8 mouse cellular contexts compared by ENCODE assay signal in the genomic region with DNA sequence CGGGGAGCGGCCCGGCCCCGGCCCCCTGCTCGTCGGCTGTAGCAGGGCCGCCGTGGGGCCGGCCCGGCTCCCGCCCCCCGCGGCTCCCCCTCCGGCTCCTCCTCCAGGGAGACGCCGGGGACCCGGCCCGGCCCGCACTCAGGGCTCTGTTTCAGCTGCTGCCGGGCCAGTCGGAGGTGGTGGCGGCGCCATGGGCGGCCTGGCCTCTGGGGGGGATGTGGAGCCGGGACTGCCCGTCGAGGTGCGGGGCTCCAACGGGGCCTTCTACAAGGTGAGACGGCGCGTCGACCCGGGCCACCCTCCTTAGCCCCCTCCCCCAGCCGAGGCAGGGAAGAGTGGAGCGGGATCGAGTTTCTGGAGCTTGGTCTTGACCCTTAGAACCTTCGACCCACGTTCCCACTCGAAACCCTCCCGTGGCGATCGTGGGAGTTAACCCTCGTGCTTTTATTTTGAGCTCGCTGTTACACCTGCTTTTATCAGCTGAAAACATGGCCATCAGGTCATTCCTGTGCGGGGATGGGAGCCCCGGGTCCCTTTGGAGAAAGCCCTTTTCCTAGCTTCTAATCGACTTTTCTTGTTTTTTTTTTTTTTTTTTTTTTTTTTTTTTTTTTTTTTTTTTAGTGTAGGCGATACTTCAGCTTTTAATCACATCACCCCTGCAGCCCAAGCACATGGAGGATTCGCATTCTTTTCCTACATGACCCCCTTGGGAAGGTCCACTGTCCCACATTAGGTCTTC. TPM values are rescaled to one million over a fixed set of nuclear protein-coding genes. Genes with fewer than 3 reads are reported as not detected.
DNase-seq lines count a peak whose midpoint lies in the region; ATAC-seq and TF ChIP-seq lines count a peak whose summit lies in the region.

No protein-coding gene starts in this region.

- peak overlapping the region; percentile 91 for H3K27ac ChIP-seq in layer of hippocampus, adult 2 months
- peak overlapping the region; percentile 91 for H3K27ac ChIP-seq in forebrain, embryonic 11.5 days (ENCODE audit: low read depth, low read length)
- H3K27ac ChIP-seq in lung, embryonic 16.5 days (ENCODE audit: low read length), result peak overlapping the region; percentile 98
- H3K27ac ChIP-seq in stomach, embryonic 15.5 days, result peak overlapping the region; percentile 97

- in situ Hi-C loops in Patski (cut with MboI; ENCODE audit: low pct_unique_long_range_greater_than_20kb), result no loop called here

- H3K4me3 ChIP-seq in layer of hippocampus, adult 2 months, result peak overlapping the region; percentile 87
- peak overlapping the region; percentile 99 for H3K4me3 ChIP-seq in forebrain, embryonic 11.5 days (ENCODE audit: low read depth, low read length)
- H3K4me3 ChIP-seq in lung, embryonic 16.5 days (ENCODE audit: low read length), result peak overlapping the region; percentile 99
- peak overlapping the region; percentile 98 for H3K4me3 ChIP-seq in stomach, embryonic 15.5 days (replicated peaks)

- H3K4me1 ChIP-seq in forebrain, embryonic 11.5 days (replicated peaks; ENCODE audit: control insufficient read depth, insufficient read depth, low read length), result peaks cover 7% of the 10 kb centered on the region; the same call in 1 of the 2 replicates
- H3K4me1 ChIP-seq in lung, embryonic 16.5 days (replicated peaks; ENCODE audit: control insufficient read depth, insufficient read depth, low read length), result peaks cover 27% of the 10 kb centered on the region
- H3K4me1 ChIP-seq in stomach, embryonic 15.5 days, result peaks cover 8% of the 10 kb centered on the region; the same call in 1 of the 2 replicates

- no peaks in the 10 kb centered on the region for H3K27me3 ChIP-seq in Patski
- no peaks in the 10 kb centered on the region for H3K27me3 ChIP-seq in forebrain, embryonic 11.5 days (ENCODE audit: control insufficient read depth, insufficient read depth, low read length)
- no peaks in the 10 kb centered on the region for H3K27me3 ChIP-seq in lung, embryonic 16.5 days (ENCODE audit: control insufficient read depth, insufficient read depth, low read depth, low read length)
- no peaks in the 10 kb centered on the region for H3K27me3 ChIP-seq in stomach, embryonic 15.5 days (replicated peaks)

- WGBS in forebrain, embryonic 11.5 days, result under 1% methylated on average over 49 of the region's 50 CpGs
- 0% methylated on average over 39 of the region's 50 CpGs for whole genome bisulfite sequencing in lung, embryonic 16.5 days
- under 1% methylated on average over 32 of the region's 50 CpGs for WGBS in stomach, embryonic 15.5 days

- peak; percentile 22 to 25 for DNase-seq in layer of hippocampus, adult 2 months (ENCODE audit: low spot score in 2 of 2)
- DNase-seq in layer of hippocampus, adult 18-20 months (ENCODE audit: low spot score in 2 of 2), result no peak
- DNase-seq in Patski (ENCODE audit: low read depth, low spot score), result no peak
- DNase-seq in forebrain, embryonic 11.5 days (ENCODE audit: low spot score), result no peak
- DNase-seq in induced T-regulatory cell, adult 2 months (ENCODE audit: low read depth), result peak; percentile 45
- DNase-seq in right cerebral cortex, adult 18-20 months, result no peak

- peak overlapping the region; percentile 61 for H3K4me2 ChIP-seq in forebrain, embryonic 11.5 days (ENCODE audit: low read depth, low read length, severe bottlenecking)
- H3K4me2 ChIP-seq in lung, embryonic 16.5 days (ENCODE audit: low read depth, low read length), result peak overlapping the region; percentile 66
- H3K4me2 ChIP-seq in stomach, embryonic 15.5 days, result peak overlapping the region; percentile 64

- peak; percentile 34 for ATAC-seq in Patski
- ATAC-seq in forebrain, embryonic 11.5 days (replicated peaks; ENCODE audit: low FRiP score), result peak; percentile 72
- ATAC-seq in lung, embryonic 16.5 days (ENCODE audit: low read depth), result peak; percentile 78
- peak; percentile 48 for ATAC-seq in stomach, embryonic 15.5 days (ENCODE audit: insufficient read depth, low FRiP score, low read depth)

- CTCF ChIA-PET in Patski (lab: Charles Lee), result interaction anchor here (1.1 to 3.8 kb wide), 3 partner anchors 9 to 27 kb away, joined by 3 to 20 read pairs (median 3); a partner anchor contains a TSS

- POLR2A ChIA-PET in Patski (lab: Charles Lee), result interaction anchor here (1.0 kb wide), 1 partner anchor 20 kb away, joined by 4 read pairs; no protein-coding TSS in a partner anchor

- no peak for TF ChIP-seq CTCF in layer of hippocampus, adult 2 months (conservative IDR thresholded peaks at IDR 0.05)
- TF ChIP-seq CTCF in Patski (IDR thresholded peaks at IDR 0.05), result no peak

- H3K9ac ChIP-seq in forebrain, embryonic 11.5 days (ENCODE audit: low read length), result peak overlapping the region; percentile 98
- peak overlapping the region; percentile 98 for H3K9ac ChIP-seq in lung, embryonic 16.5 days (ENCODE audit: low read length)
- peak overlapping the region; percentile 99 for H3K9ac ChIP-seq in stomach, embryonic 15.5 days

- no peaks in the 10 kb centered on the region; the same call in 1 of the 2 replicates for H3K36me3 ChIP-seq in forebrain, embryonic 11.5 days (ENCODE audit: control insufficient read depth, insufficient read depth, low read length)
- H3K36me3 ChIP-seq in lung, embryonic 16.5 days (ENCODE audit: control insufficient read depth, insufficient read depth, low read length), result no peaks in the 10 kb centered on the region; the same call in 1 of the 2 replicates
- no peaks in the 10 kb centered on the region for H3K36me3 ChIP-seq in stomach, embryonic 15.5 days

- no peaks in the 10 kb centered on the region for H3K9me3 ChIP-seq in forebrain, embryonic 11.5 days (ENCODE audit: control insufficient read depth, low read length)
- H3K9me3 ChIP-seq in lung, embryonic 16.5 days (ENCODE audit: control insufficient read depth, low read length), result no peaks in the 10 kb centered on the region
- no peaks in the 10 kb centered on the region for H3K9me3 ChIP-seq in stomach, embryonic 15.5 days

RNA-seq across cellular contexts. Expression of a gene that starts 0.5 kb away (rescaled TPM):
- 100 to 1,000 TPM; 138 to 143 TPM for total RNA-seq in layer of hippocampus, adult 2 months (2021)
- total RNA-seq in layer of hippocampus, adult 18-20 months (2021), result 100 to 1,000 TPM; 139 to 142 TPM
- 82.4 TPM for polyA plus RNA-seq in Patski (2021)
- polyA plus RNA-seq in forebrain, embryonic 11.5 days (2014; fragmentation: Nextera tagmentation; extraction: Ambion mirVana), result 33.6 and 44.1 TPM in 2 replicates
- 22.2 and 22.6 TPM in 2 replicates for polyA plus RNA-seq in lung, embryonic 16.5 days (2015; fragmentation: Nextera tagmentation; extraction: Ambion mirVana)
- polyA plus RNA-seq in stomach, embryonic 15.5 days (2015; fragmentation: Nextera tagmentation; extraction: Ambion mirVana), result 21.0 and 27.0 TPM in 2 replicates

RNA-seq across cellular contexts. Expression of a gene that starts 11.5 kb away (rescaled TPM):
- 10 to 100 TPM; 15.1 to 15.6 TPM for total RNA-seq in layer of hippocampus, adult 2 months (2021)
- 10 to 100 TPM in 1 of 2 experiments, 1 to 10 TPM in 1; 9.5 to 12.1 TPM for total RNA-seq in layer of hippocampus, adult 18-20 months (2021)
- polyA plus RNA-seq in Patski (2021), result 5.2 TPM
- polyA plus RNA-seq in forebrain, embryonic 11.5 days (2014; fragmentation: Nextera tagmentation; extraction: Ambion mirVana), result 13.9 and 17.7 TPM in 2 replicates
- 15.2 and 19.2 TPM in 2 replicates for polyA plus RNA-seq in lung, embryonic 16.5 days (2015; fragmentation: Nextera tagmentation; extraction: Ambion mirVana)
- polyA plus RNA-seq in stomach, embryonic 15.5 days (2015; fragmentation: Nextera tagmentation; extraction: Ambion mirVana), result 14.4 and 17.8 TPM in 2 replicates

RNA-seq across cellular contexts. Expression of a gene that starts 15.6 kb away (rescaled TPM):
- total RNA-seq in layer of hippocampus, adult 2 months (2021), result not detected
- total RNA-seq in layer of hippocampus, adult 18-20 months (2021), result not detected
- polyA plus RNA-seq in Patski (2021), result not detected
- polyA plus RNA-seq in forebrain, embryonic 11.5 days (2014; fragmentation: Nextera tagmentation; extraction: Ambion mirVana), result not detected in 2 replicates
- 0.15 TPM in 1 of 2 replicates, not detected in the other for polyA plus RNA-seq in lung, embryonic 16.5 days (2015; fragmentation: Nextera tagmentation; extraction: Ambion mirVana)
- polyA plus RNA-seq in stomach, embryonic 15.5 days (2015; fragmentation: Nextera tagmentation; extraction: Ambion mirVana), result 0.99 and 2.1 TPM in 2 replicates

RNA-seq across cellular contexts. Expression of a gene that starts 21.8 kb away (rescaled TPM):
- total RNA-seq in layer of hippocampus, adult 2 months (2021), result under 1 TPM in 1 of 2 experiments, not detected in 1; 0.44 TPM
- not detected for total RNA-seq in layer of hippocampus, adult 18-20 months (2021)
- polyA plus RNA-seq in Patski (2021), result 0.15 TPM
- polyA plus RNA-seq in forebrain, embryonic 11.5 days (2014; fragmentation: Nextera tagmentation; extraction: Ambion mirVana), result not detected in 2 replicates
- 0.54 TPM in 1 of 2 replicates, not detected in the other for polyA plus RNA-seq in lung, embryonic 16.5 days (2015; fragmentation: Nextera tagmentation; extraction: Ambion mirVana)
- polyA plus RNA-seq in stomach, embryonic 15.5 days (2015; fragmentation: Nextera tagmentation; extraction: Ambion mirVana), result 3.7 and 6.0 TPM in 2 replicates

RNA-seq across cellular contexts. Expression of a gene that starts 27.6 kb away (rescaled TPM):
- total RNA-seq in layer of hippocampus, adult 2 months (2021), result 100 to 1,000 TPM; 391 to 411 TPM
- 100 to 1,000 TPM; 402 to 407 TPM for total RNA-seq in layer of hippocampus, adult 18-20 months (2021)
- 0.80 TPM for polyA plus RNA-seq in Patski (2021)
- polyA plus RNA-seq in forebrain, embryonic 11.5 days (2014; fragmentation: Nextera tagmentation; extraction: Ambion mirVana), result 9.3 and 12.6 TPM in 2 replicates
- 10.5 and 12.7 TPM in 2 replicates for polyA plus RNA-seq in lung, embryonic 16.5 days (2015; fragmentation: Nextera tagmentation; extraction: Ambion mirVana)
- polyA plus RNA-seq in stomach, embryonic 15.5 days (2015; fragmentation: Nextera tagmentation; extraction: Ambion mirVana), result 7.5 and 7.7 TPM in 2 replicates

Comparison
In these comparisons a context has a peak if more than half of its experiments do, and no peak if none do; other contexts are left out.
1. DNase-seq: peak in layer of hippocampus, adult 2 months (2 of 2) and induced T-regulatory cell, adult 2 months (single experiment); none in layer of hippocampus, adult 18-20 months (0 of 2), Patski (single experiment), forebrain, embryonic 11.5 days (single experiment) and right cerebral cortex, adult 18-20 months (single experiment).
2. Peak in every context shown above with its lines, with median percentiles within 50 percentile points of each other: H3K27ac ChIP-seq, H3K4me3 ChIP-seq, ATAC-seq, H3K4me2 ChIP-seq and H3K9ac ChIP-seq.